Mouse (Mus musculus): ENCODE data around the gene Cldn13.

GRCm38 (mm10) chr5:134959114-134959513, 43.8 kb upstream of the Cldn13 start:
- TF ChIP-seq CTCF (IDR thresholded peaks at IDR 0.05; ENCODE audit: insufficient read depth, low read depth, low read length) (no peak), POLR2A (IDR thresholded peaks at IDR 0.05; ENCODE audit: insufficient read depth, low read depth, low read length) (no peak)
